Mouse (Mus musculus) spleen, adult 18-20 months (tissue): ENCODE results near the gene Gm44973.
"Not testable (repeated sequence)": the region's sequence is repeated elsewhere in the genome, so short reads cannot be mapped to it uniquely, and the experiment has no call there.

Experiments used
- DNase-seq, 2 experiments: peaks; one replicate each; pipeline ENCODE4 v3.0.0; 2022; ENCODE audit warnings: mixed read lengths in 2 of 2

Gm44973 gene

GRCm38 (mm10) chr7:5016920-5017319, 1.6 kb downstream of the Gm44973 start:
- DNase-seq = no peak

GRCm38 (mm10) chr7:5017352-5017751, 2.1 kb downstream of the Gm44973 start:
- no peak for DNase-seq

- no peak for DNase-seq
Observed at GRCm38 (mm10) chr7:5017931-5018330, 2.6 kb downstream of the Gm44973 start.

- not testable (repeated sequence) for DNase-seq
Observed at GRCm38 (mm10) chr7:5019576-5019975, 4.3 kb downstream of the Gm44973 start.

- peak; percentile 96 to 99 for DNase-seq
Observed at GRCm38 (mm10) chr7:5020000-5020681, 4.8 kb downstream of the Gm44973 start, which contains the start of the genes Zfp865 and Ccdc106. Zfp865 (plus strand) TSS chr7:5020376. Ccdc106 (plus strand) TSS chr7:5020553.

- DNase-seq = no peak
Observed at GRCm38 (mm10) chr7:5020685-5021084, 5.4 kb downstream of the Gm44973 start.

GRCm38 (mm10) chr7:5021197-5021596, 5.9 kb downstream of the Gm44973 start:
- DNase-seq = no peak

GRCm38 (mm10) chr7:5029543-5029942, 14.2 kb downstream of the Gm44973 start:
- no peak for DNase-seq

- no peak for DNase-seq
Observed at GRCm38 (mm10) chr7:5029946-5030345, 14.7 kb downstream of the Gm44973 start.

GRCm38 (mm10) chr7:5030554-5031275, 15.4 kb downstream of the Gm44973 start:
- no peak for DNase-seq

- DNase-seq = no peak
Observed at GRCm38 (mm10) chr7:5031496-5031895, 16.2 kb downstream of the Gm44973 start.

GRCm38 (mm10) chr7:5033818-5034217, 18.5 kb downstream of the Gm44973 start, which contains the start of gene 4632433K11Rik:
4632433K11Rik (plus strand) TSS chr7:5034118.
- no peak for DNase-seq

GRCm38 (mm10) chr7:5035628-5036027, 20.3 kb downstream of the Gm44973 start:
- no peak for DNase-seq

GRCm38 (mm10) chr7:5036136-5036535, 20.8 kb downstream of the Gm44973 start:
- no peak for DNase-seq

GRCm38 (mm10) chr7:5037026-5037425, 21.7 kb downstream of the Gm44973 start:
- DNase-seq = no peak

GRCm38 (mm10) chr7:5037467-5037866, 22.2 kb downstream of the Gm44973 start:
- DNase-seq = no peak

- peak; percentile 88 to 94 for DNase-seq
Observed at GRCm38 (mm10) chr7:5038109-5038732, 22.9 kb downstream of the Gm44973 start, which contains the start of gene Zfp784. Zfp784 (minus strand) TSS chr7:5038446.

GRCm38 (mm10) chr7:5038940-5039339, 23.6 kb downstream of the Gm44973 start:
- no peak for DNase-seq

GRCm38 (mm10) chr7:5044981-5045380, 29.7 kb downstream of the Gm44973 start:
- DNase-seq = no peak

GRCm38 (mm10) chr7:5046112-5046511, 30.8 kb downstream of the Gm44973 start:
- DNase-seq = no peak

GRCm38 (mm10) chr7:5047313-5047712, 32.0 kb downstream of the Gm44973 start:
- no peak for DNase-seq

- peak; percentile 39 to 68 for DNase-seq
Observed at GRCm38 (mm10) chr7:5051193-5052192, 36.2 kb downstream of the Gm44973 start, which contains the start of gene Zfp580. Zfp580 (plus strand) TSS chr7:5051538.
